Mouse (Mus musculus) liver, embryonic 14.5 days (tissue): ENCODE results near the gene Jmjd7. TPM values are rescaled to one million over a fixed set of nuclear protein-coding genes. Genes with fewer than 3 reads are reported as not detected.
A peak's percentile ranks its signal among the peaks of the same experiment; 100 is the strongest.

Experiments used
- ATAC-seq: fragments of 200-750 bp; cut with Nextera tagmentation; 2 replicates; pipeline ENCODE4 v1.8.0; 2017; ENCODE audit warnings: moderate number of reproducible peaks, mild to moderate bottlenecking, moderate library complexity; ENCODE audit not compliant: insufficient read depth
- DNase-seq, 3 experiments: peaks; one replicate each; pipeline ENCODE4 v3.0.0-alpha.2; 2012 to 2013; ENCODE audit warnings: low read depth in 3 of 3, low spot score in 3 of 3
- H3K27ac ChIP-seq: fragments of 300-500 bp; sonication (generic); 2 replicates; pipeline ENCODE4 v1.5.1; 2014; ENCODE audit warnings: moderate library complexity, mild to moderate bottlenecking, control low read depth, inconsistent platforms
- H3K27me3 ChIP-seq: fragments of 300-500 bp; sonication (generic); 2 replicates; pipeline ENCODE4 v1.6.1; 2014; ENCODE audit warnings: mild to moderate bottlenecking, low read length, moderate library complexity; ENCODE audit not compliant: control insufficient read depth, insufficient read depth
- H3K36me3 ChIP-seq: fragments of 300-500 bp; sonication (generic); replicated peaks from 2 replicates; pipeline ENCODE4 v1.6.1; 2014; ENCODE audit warnings: low read depth; ENCODE audit not compliant: control insufficient read depth, insufficient read depth
- H3K4me1 ChIP-seq, 2 experiments: fragments of 200-500 bp in 1 of 2; fragments of 300-500 bp in 1 of 2; sonication (generic) in 1 of 2; replicated peaks; 2 replicates each; pipeline ENCODE4 v1.6.1; 2012 to 2014; ENCODE audit warnings: antibody characterized with exemption in 1 of 2, inconsistent platforms in 1 of 2, low read length in 1 of 2; ENCODE audit not compliant: control insufficient read depth in 2 of 2, insufficient read depth in 2 of 2
- H3K4me2 ChIP-seq: fragments of 300-500 bp; sonication (generic); 2 replicates; pipeline ENCODE4 v1.6.1; 2014; ENCODE audit warnings: low read depth, mild to moderate bottlenecking, control low read depth, moderate library complexity
- H3K4me3 ChIP-seq, 2 experiments: fragments of 200-500 bp in 1 of 2; fragments of 300-500 bp in 1 of 2; sonication (generic) in 1 of 2; 2 replicates each; pipeline ENCODE4 v1.5.1; 2012 to 2014; ENCODE audit warnings: low read depth in 2 of 2, low read length in 2 of 2, mild to moderate bottlenecking in 2 of 2, control low read depth in 1 of 2, inconsistent platforms in 1 of 2, moderate library complexity in 1 of 2; ENCODE audit not compliant: insufficient read depth in 1 of 2
- H3K9ac ChIP-seq: fragments of 300-500 bp; sonication (generic); replicated peaks from 2 replicates; pipeline ENCODE4 v1.6.1; 2014; ENCODE audit warnings: mild to moderate bottlenecking, control low read depth, moderate library complexity
- H3K9me3 ChIP-seq: fragments of 300-500 bp; sonication (generic); 2 replicates; pipeline ENCODE4 v1.6.1; 2016; ENCODE audit warnings: low read length, mixed read lengths; ENCODE audit not compliant: control insufficient read depth
- CTCF ChIP-seq: IDR thresholded peaks from 2 replicates; pipeline ENCODE4 v1.5.1; 2016; ENCODE audit warnings: antibody characterized with exemption, low read depth, control low read depth
- EP300 ChIP-seq: IDR thresholded peaks from 2 replicates; pipeline ENCODE4 v1.6.1; 2016; ENCODE audit warnings: antibody characterized with exemption, low read depth
- whole genome bisulfite sequencing: fragments of 180-500 bp; shearing (Covaris S2); extraction: QIAGEN DNeasy Blood & Tissue Kit; methylation state at CpG from one replicate; pipeline ENCODE4 v1.1.7; 2014; ENCODE audit not compliant: insufficient replicate concordance; 5-methylcytosine and 5-hydroxymethylcytosine counted together
- polyA plus RNA-seq, 2 experiments: library from polyadenylated mRNA; depleted of rRNA in 1 of 2; stranded (reverse) in 1 of 2; unstranded in 1 of 2; fragments of >200 nt; fragmentation: Nextera tagmentation in 1 of 2; extraction: Ambion mirVana in 1 of 2; gene quantifications; 2 replicates each; pipeline versions ENCODE4 v1.2.1 to v1.2.3; 2012 to 2014

Jmjd7 gene
- polyA plus RNA-seq, 2 experiments = 4.7 to 5.0 TPM

DNA sequence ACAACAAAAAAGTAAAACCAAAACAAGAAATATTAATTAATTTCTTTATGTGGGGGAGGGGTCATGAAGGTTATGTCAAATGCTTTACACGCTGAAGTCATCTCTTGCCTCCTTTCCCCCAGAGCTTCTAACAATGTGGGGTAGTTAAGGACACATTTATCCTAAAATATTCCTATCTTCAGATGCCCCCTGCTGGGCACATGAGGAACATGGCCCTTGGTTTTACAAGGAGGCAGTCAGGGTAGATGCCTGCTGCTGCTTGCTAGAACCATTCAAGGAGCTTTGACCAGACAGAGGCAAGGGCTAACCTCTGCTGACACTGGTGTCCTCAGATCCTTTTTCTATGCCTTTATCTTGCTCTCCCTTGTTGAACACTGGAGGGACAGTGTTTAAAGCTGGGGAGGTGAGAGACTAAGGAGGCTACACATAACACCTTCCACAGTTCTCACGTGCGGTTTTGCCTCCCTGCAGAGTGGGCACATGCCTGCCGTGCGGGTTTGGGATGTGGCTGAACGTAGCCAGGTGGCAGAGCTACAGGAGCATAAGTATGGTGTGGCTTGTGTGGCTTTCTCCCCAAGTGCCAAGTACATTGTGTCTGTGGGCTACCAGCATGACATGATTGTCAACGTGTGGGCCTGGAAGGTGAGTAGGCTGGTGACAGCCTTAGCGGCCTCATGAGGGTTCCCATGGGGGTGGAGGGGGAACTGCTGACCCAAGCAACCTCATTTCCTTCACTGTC lies 15.7 kb upstream of the Jmjd7 start:
- H3K4me3 ChIP-seq = no peak overlapping the region
- WGBS = 68% methylated on average over 8 of the region's 8 CpGs
- H3K9ac ChIP-seq = no peak overlapping the region
- peaks cover 8 to 11% of the 10 kb centered on the region in 2 experiments for H3K4me1 ChIP-seq
- H3K27me3 ChIP-seq = no peaks in the 10 kb centered on the region
- H3K4me2 ChIP-seq = no peak overlapping the region
- DNase-seq (peak; percentile 20 to 33 (median 28)), ATAC-seq (no peak)
- H3K9me3 ChIP-seq = no peaks in the 10 kb centered on the region
- H3K36me3 ChIP-seq = no peaks in the 10 kb centered on the region
- no peak overlapping the region for H3K27ac ChIP-seq
- TF ChIP-seq EP300 (no peak), CTCF (peak; percentile 72)

DNA sequence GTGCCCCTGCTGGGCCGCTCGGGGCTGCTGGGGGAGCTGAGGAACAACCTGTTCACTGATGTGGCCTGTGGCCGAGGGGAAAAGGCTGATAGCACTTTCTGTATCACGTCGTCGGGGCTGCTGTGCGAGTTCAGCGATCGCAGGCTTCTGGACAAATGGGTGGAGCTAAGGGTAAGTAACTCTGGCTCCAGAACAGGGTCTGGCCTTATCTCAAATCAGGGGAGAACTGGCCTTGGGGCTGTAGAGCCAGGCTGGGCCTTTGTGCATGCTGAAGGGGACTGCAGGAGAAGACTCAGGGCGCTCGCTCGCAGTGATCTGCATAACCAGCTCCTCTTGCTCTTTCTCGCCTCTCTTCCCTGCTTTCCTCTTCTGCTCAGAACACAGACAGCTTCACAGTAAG lies 14.4 kb upstream of the Jmjd7 start:
- Histone ChIP-seq H3K4me2 (no peak overlapping the region), H3K9me3 (no peaks in the 10 kb centered on the region), H3K9ac (no peak overlapping the region), H3K27ac (no peak overlapping the region), H3K27me3 (no peaks in the 10 kb centered on the region), H3K36me3 (no peaks in the 10 kb centered on the region), H3K4me1 (peaks cover 10 to 13% of the 10 kb centered on the region in 2 experiments), H3K4me3 (no peak overlapping the region)
- WGBS = 51% methylated on average over 13 of the region's 13 CpGs
- no peak for DNase-seq
- TF ChIP-seq EP300 = no peak
- no peak for TF ChIP-seq CTCF
- no peak for ATAC-seq

DNA sequence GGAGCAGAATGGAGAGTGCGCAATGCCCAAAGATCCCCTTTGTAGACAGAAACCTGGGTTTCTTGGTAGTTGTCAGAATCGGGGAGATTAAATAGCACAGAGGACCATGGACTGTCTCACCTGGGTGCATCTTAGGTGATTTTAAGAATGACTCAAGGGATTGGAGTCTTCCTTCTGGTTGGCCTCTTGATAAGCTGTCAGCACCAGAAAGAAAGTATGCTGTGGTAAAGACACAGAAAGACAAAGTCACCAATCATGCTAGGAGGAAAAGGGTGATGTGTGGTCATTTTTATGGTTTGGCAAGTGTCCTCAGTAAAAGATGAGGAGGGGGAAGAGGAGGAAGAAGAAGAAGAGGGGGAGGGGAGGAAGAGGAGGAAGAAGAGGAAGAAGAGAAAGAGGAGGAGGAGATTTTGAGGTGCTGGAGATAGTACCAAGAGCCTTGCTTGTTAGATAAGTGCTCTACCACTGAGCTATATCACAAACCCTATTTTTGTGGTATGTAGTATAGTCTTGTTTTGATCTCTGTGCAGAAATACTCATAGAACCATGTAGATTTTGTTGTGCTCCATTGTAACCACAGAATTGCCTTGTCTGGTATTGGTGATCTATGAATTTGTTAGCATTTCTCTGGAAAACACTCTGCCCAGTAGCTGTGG lies 13.3 kb upstream of the Jmjd7 start:
- ATAC-seq = no peak

DNA sequence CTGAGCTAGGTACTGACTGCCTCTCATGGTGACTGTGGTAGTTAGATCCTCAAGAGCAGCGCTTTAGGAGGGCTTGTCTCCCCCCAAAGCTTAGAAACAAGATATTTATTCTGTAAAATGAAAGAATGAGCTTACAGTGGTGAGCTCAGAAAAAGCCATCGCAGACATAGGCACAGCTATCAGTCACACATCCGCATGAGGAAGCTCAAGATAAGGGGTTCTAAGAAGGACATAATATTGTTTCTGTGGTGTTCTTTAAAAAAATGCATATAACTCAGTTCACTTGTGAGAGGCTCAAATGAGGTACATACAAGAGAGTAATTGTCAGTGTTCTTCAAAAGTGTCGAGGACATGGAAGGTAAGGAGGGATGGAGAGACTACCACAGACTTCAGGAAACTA lies 11.4 kb upstream of the Jmjd7 start:
- Histone ChIP-seq H3K27me3 (no peaks in the 10 kb centered on the region), H3K9ac (peak overlapping the region; percentile 31; the same call in 1 of the 2 replicates), H3K36me3 (no peaks in the 10 kb centered on the region), H3K4me3 (no peak overlapping the region), H3K27ac (no peak overlapping the region), H3K4me1 (peaks cover 10 to 12% of the 10 kb centered on the region in 2 experiments), H3K9me3 (no peaks in the 10 kb centered on the region), H3K4me2 (peak overlapping the region; percentile 6; the same call in 1 of the 2 replicates)
- peak; percentile 42; the same call in 1 of the 2 replicates for ATAC-seq
- TF ChIP-seq CTCF (no peak), EP300 (0 out of 2 replicates have a peak, but pooled peaks have one; percentile 31)
- 31% methylated on average over 4 of the region's 4 CpGs for WGBS
- DNase-seq = no peak

More for the DNA sequence above, 13.3 kb upstream of the Jmjd7 start:
- Histone ChIP-seq H3K9ac (no peak overlapping the region), H3K9me3 (no peaks in the 10 kb centered on the region), H3K4me3 (no peak overlapping the region), H3K27ac (no peak overlapping the region), H3K4me1 (peaks cover 10 to 12% of the 10 kb centered on the region in 2 experiments), H3K36me3 (no peaks in the 10 kb centered on the region), H3K4me2 (no peak overlapping the region), H3K27me3 (no peaks in the 10 kb centered on the region)
- WGBS = 85% methylated on average over 2 of the region's 2 CpGs
- TF ChIP-seq CTCF = no peak
- no peak for TF ChIP-seq EP300
- no peak for DNase-seq

DNA sequence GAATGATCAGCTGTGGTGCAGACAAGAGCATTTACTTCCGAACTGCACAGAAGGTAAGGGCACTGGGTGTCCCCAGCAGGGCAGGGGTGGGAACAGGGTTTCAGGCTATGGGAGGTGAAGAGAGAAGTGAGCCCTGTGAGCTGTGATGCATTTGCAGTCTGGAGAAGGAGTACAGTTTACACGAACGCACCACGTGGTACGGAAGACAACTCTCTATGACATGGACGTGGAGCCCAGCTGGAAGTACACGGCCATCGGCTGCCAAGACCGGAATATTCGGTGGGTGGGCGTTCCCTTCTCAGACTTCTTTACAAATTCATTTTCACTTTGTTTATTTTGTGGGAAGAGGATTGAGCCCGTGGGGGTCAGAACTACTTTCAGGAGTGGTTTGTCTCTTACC lies 9.7 kb upstream of the Jmjd7 start:
- no peaks in the 10 kb centered on the region for H3K36me3 ChIP-seq
- no peaks in the 10 kb centered on the region for H3K27me3 ChIP-seq
- DNase-seq (no peak), ATAC-seq (no peak)
- no peak overlapping the region for H3K27ac ChIP-seq
- 86% methylated on average over 12 of the region's 12 CpGs for WGBS
- peaks cover 10 to 12% of the 10 kb centered on the region in 2 experiments for H3K4me1 ChIP-seq
- H3K4me2 ChIP-seq = no peak overlapping the region
- no peaks in the 10 kb centered on the region for H3K9me3 ChIP-seq
- H3K9ac ChIP-seq = no peak overlapping the region
- no peak for TF ChIP-seq EP300
- TF ChIP-seq CTCF = no peak
- H3K4me3 ChIP-seq = no peak overlapping the region
